Mouse (Mus musculus): Measurements from ENCODE around the gene Col25a1.

Col25a1 gene

GRCm38 (mm10) chr3:130465371-130465770, 334.1 kb downstream of the Col25a1 start:
- no peak for DNase-seq (ENCODE audit: low read depth)

GRCm38 (mm10) chr3:130473211-130473768, 342.0 kb downstream of the Col25a1 start:
- no peak for DNase-seq (ENCODE audit: low read depth)

- no peak for DNase-seq (ENCODE audit: low read depth)
Observed at GRCm38 (mm10) chr3:130473970-130474369, 342.7 kb downstream of the Col25a1 start.

GRCm38 (mm10) chr3:130482513-130482912, 351.2 kb downstream of the Col25a1 start:
- no peak for DNase-seq (ENCODE audit: low read depth)

GRCm38 (mm10) chr3:130488839-130489238, 357.5 kb downstream of the Col25a1 start:
- DNase-seq (ENCODE audit: low read depth) = no peak

- DNase-seq (ENCODE audit: low read depth) = no peak
Observed at GRCm38 (mm10) chr3:130494192-130494591, 362.9 kb downstream of the Col25a1 start.

- peak; percentile 25 for DNase-seq (ENCODE audit: low read depth)
Observed at GRCm38 (mm10) chr3:130494665-130495396, 363.5 kb downstream of the Col25a1 start.

- no peak for DNase-seq (ENCODE audit: low read depth)
Observed at GRCm38 (mm10) chr3:130497036-130497435, 365.7 kb downstream of the Col25a1 start.

GRCm38 (mm10) chr3:130501713-130502112, 370.4 kb downstream of the Col25a1 start:
- no peak for DNase-seq (ENCODE audit: low read depth)

GRCm38 (mm10) chr3:130508330-130508729, 377.0 kb downstream of the Col25a1 start:
- no peak for DNase-seq (ENCODE audit: low read depth)

- DNase-seq (ENCODE audit: low read depth) = no peak
Observed at GRCm38 (mm10) chr3:130518457-130518879, 387.2 kb downstream of the Col25a1 start.

GRCm38 (mm10) chr3:130521834-130522476, 390.7 kb downstream of the Col25a1 start:
- DNase-seq (ENCODE audit: low read depth) = no peak

GRCm38 (mm10) chr3:130523019-130523418, 391.7 kb downstream of the Col25a1 start:
- no peak for DNase-seq (ENCODE audit: low read depth)

GRCm38 (mm10) chr3:130524367-130525137, 393.3 kb downstream of the Col25a1 start:
- no peak for DNase-seq (ENCODE audit: low read depth)

- no peak for DNase-seq (ENCODE audit: low read depth)
Observed at GRCm38 (mm10) chr3:130535021-130535420, 403.7 kb downstream of the Col25a1 start.

GRCm38 (mm10) chr3:130541541-130541940, 410.2 kb downstream of the Col25a1 start:
- DNase-seq (ENCODE audit: low read depth) = no peak

GRCm38 (mm10) chr3:130545995-130546394, 414.7 kb downstream of the Col25a1 start:
- no peak for DNase-seq (ENCODE audit: low read depth)

- no peak for DNase-seq (ENCODE audit: low read depth)
Observed at GRCm38 (mm10) chr3:130549066-130549465, 417.8 kb downstream of the Col25a1 start.

- DNase-seq (ENCODE audit: low read depth) = no peak
Observed at GRCm38 (mm10) chr3:130556263-130556662, 425.0 kb downstream of the Col25a1 start.

GRCm38 (mm10) chr3:130565586-130565985, 434.3 kb downstream of the Col25a1 start:
- no peak for DNase-seq (ENCODE audit: low read depth)

- DNase-seq (ENCODE audit: low read depth) = no peak
Observed at GRCm38 (mm10) chr3:130568331-130569095, 437.2 kb downstream of the Col25a1 start.

- no peak for DNase-seq (ENCODE audit: low read depth)
Observed at GRCm38 (mm10) chr3:130573243-130573642, 441.9 kb downstream of the Col25a1 start.
